Mouse (Mus musculus) midbrain, postnatal 0 days (tissue): ENCODE data around the gene Kiss1r. TPM values are rescaled to one million over a fixed set of nuclear protein-coding genes. Genes with fewer than 3 reads are reported as not detected.
A peak's percentile ranks its signal among the peaks of the same experiment; 100 is the strongest.

Experiments used
- ATAC-seq: fragments of 200-750 bp; cut with Nextera tagmentation; 2 replicates; pipeline ENCODE4 v1.8.0; 2017; ENCODE audit warnings: moderate number of reproducible peaks, mild to moderate bottlenecking, moderate TSS enrichment, moderate library complexity; ENCODE audit not compliant: low FRiP score
- DNase-seq: peaks from one replicate; pipeline ENCODE4 v3.0.0-alpha.2; 2015; ENCODE audit warnings: low spot score
- H3K27ac ChIP-seq: fragments of 300-500 bp; sonication (generic); 2 replicates; pipeline ENCODE4 v1.5.1; 2014; ENCODE audit warnings: low read depth, mild to moderate bottlenecking, low read length, mixed read lengths
- H3K27me3 ChIP-seq: fragments of 300-500 bp; sonication (generic); 2 replicates; pipeline ENCODE4 v1.6.1; 2014; ENCODE audit warnings: low read length, control low read depth, mixed read lengths; ENCODE audit not compliant: insufficient read depth
- H3K36me3 ChIP-seq: fragments of 300-500 bp; sonication (generic); 2 replicates; pipeline ENCODE4 v1.6.1; 2014; ENCODE audit warnings: low read length, control low read depth, mixed read lengths; ENCODE audit not compliant: insufficient read depth
- H3K4me1 ChIP-seq: fragments of 300-500 bp; sonication (generic); 2 replicates; pipeline ENCODE4 v1.6.1; 2014; ENCODE audit warnings: mild to moderate bottlenecking, control low read depth, antibody characterized with exemption, low read length, mixed read lengths; ENCODE audit not compliant: insufficient read depth
- H3K4me2 ChIP-seq: fragments of 300-500 bp; sonication (generic); 2 replicates; pipeline ENCODE4 v1.6.1; 2014; ENCODE audit warnings: low read depth, mild to moderate bottlenecking, low read length, mixed read lengths; ENCODE audit not compliant: poor library complexity, severe bottlenecking
- H3K4me3 ChIP-seq: fragments of 300-500 bp; sonication (generic); 2 replicates; pipeline ENCODE4 v1.5.1; 2014; ENCODE audit warnings: low read depth, mild to moderate bottlenecking, low read length, moderate library complexity
- H3K9ac ChIP-seq: fragments of 300-500 bp; sonication (generic); replicated peaks from 2 replicates; pipeline ENCODE4 v1.6.1; 2014; ENCODE audit warnings: mild to moderate bottlenecking, low read length, moderate library complexity, mixed read lengths; ENCODE audit not compliant: poor library complexity, severe bottlenecking
- H3K9me3 ChIP-seq: fragments of 300-500 bp; sonication (generic); 2 replicates; pipeline ENCODE4 v1.6.1; 2016; ENCODE audit warnings: low read length, control low read depth
- CTCF ChIP-seq: IDR thresholded peaks from 2 replicates; pipeline ENCODE4 v1.5.1; 2016; ENCODE audit warnings: antibody characterized with exemption, mild to moderate bottlenecking
- WGBS: fragments of 180-500 bp; shearing (Covaris S2); extraction: QIAGEN DNeasy Blood & Tissue Kit; methylation state at CpG from one replicate; pipeline ENCODE4 v1.1.7; 2014; 5-methylcytosine and 5-hydroxymethylcytosine counted together
- polyA plus RNA-seq: library from polyadenylated mRNA; unstranded; fragments of >200 nt; fragmentation: Nextera tagmentation; extraction: Ambion mirVana; gene quantifications from 2 replicates; pipeline ENCODE4 v1.2.1, GENCODE M21; 2015
- total RNA-seq: library from RNA; depleted of rRNA; stranded (reverse); fragments of >200 nt; gene quantifications from 2 replicates; pipeline ENCODE4 v1.2.3, GENCODE M21; 2014; rRNA removed

Kiss1r gene
- 6.1 and 9.6 TPM in 2 replicates for total RNA-seq
- polyA plus RNA-seq, result 4.4 and 5.5 TPM in 2 replicates

DNA sequence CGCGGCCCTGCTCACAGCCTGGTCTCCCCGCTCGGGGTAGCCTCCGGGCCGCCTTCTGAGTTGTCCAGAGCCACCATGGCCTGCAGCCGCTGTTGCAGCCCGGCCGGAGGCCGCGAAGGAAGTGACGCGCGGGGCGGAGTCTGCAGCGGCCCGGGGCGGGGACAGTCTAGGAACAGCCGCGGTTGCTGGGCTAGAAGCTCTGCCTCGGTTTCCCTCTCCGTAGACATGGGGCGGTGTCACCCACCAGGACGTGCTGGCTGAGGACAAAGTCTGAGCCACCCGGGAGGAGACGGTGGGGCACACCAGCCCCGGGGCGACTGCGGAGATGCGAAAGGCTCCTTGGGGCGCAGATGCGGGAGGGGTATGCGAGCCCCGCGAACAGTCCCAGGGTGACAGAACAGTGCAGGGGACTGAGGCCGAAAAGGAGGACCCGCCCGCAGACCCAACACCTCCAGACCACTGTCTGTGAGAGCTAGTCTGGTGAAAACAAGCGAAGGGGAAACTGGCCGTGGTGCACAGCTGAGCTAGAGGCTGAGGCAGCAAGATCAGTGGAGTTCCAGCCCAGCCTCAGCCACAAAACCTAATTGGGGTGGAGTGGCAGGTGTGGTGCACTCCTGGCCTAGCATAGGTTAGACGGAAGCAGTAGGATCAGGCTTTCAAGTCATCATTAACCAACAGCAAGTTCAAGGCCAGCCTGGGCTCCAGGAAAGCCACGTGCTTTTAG is at the start of gene Kiss1r:
Kiss1r (plus strand) TSS at position 164 of the 724 bp plus-strand sequence.
- Histone ChIP-seq H3K27me3 (peaks cover 33% of the 10 kb centered on the region), H3K4me3 (peak within 1 kb of the TSS; percentile 59), H3K4me2 (peak within 1 kb of the TSS; percentile 95), H3K4me1 (peaks cover 18% of the 10 kb centered on the region), H3K9me3 (no peaks in the 10 kb centered on the region), H3K27ac (peak within 1 kb of the TSS; percentile 70), H3K36me3 (peaks cover 6% of the 10 kb centered on the region; the same call in 1 of the 2 replicates), H3K9ac (peak within 1 kb of the TSS; percentile 86)
- WGBS, result 2% methylated on average over 42 of the region's 42 CpGs
- peak; percentile 70 for ATAC-seq
- no peak for TF ChIP-seq CTCF
- DNase-seq, result peak; percentile 80

DNA sequence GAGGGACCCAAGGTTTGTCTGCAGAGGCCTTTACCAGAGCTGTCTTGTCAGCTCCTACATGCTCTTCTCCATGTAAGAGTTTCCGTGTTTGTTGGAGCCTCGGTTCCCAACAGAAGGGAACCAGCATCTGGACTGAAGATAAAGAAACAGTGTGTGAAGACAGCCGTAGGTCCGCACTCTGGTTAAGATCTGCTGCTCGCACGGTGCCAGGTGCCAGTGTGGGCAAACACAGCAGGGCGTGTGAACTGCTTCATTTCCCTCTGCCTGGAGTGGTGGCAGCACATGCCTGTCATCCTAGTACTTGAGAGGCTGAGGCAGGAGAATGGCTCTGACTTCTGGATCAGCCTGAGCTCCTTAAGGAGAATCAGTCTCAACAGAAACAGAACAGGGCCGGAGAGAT is 44.9 kb upstream of the Kiss1r start:
- H3K27me3 ChIP-seq, result no peaks in the 10 kb centered on the region
- no peaks in the 10 kb centered on the region for H3K9me3 ChIP-seq
- peak overlapping the region; percentile 70; the same call in 1 of the 2 replicates for H3K4me3 ChIP-seq
- no peak for TF ChIP-seq CTCF
- peaks cover 9% of the 10 kb centered on the region; the same call in 1 of the 2 replicates for H3K4me1 ChIP-seq
- peak overlapping the region; percentile 92 for H3K4me2 ChIP-seq
- H3K36me3 ChIP-seq, result peaks cover 6% of the 10 kb centered on the region
- no peak for ATAC-seq
- no peak for DNase-seq
- WGBS, result 87% methylated on average over 8 of the region's 8 CpGs
- no peak overlapping the region for H3K9ac ChIP-seq
- no peak overlapping the region for H3K27ac ChIP-seq

DNA sequence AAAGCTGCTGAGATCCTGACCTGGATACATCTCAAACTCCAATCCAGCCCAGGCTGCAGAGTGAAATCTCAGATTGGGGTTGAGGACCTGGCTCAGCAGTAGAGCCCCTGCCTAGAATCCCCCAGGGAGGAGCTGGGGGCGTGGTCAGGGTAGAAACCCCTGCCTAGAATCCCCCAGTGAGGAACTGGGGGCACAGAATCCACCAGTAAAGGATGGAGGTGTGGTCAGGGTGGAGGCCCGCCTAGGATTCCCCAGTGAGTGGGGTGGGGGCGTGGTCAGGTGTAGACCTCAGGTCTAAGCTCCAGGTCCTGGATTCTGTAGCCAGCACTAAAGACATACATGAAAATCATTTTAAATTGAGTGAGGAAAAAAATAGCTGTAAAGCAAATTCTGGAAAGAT is 43.9 kb upstream of the Kiss1r start:
- ATAC-seq (no peak), DNase-seq (no peak)
- peak overlapping the region; percentile 92 for H3K4me2 ChIP-seq
- TF ChIP-seq CTCF, result no peak
- 42% methylated on average over 3 of the region's 3 CpGs for WGBS
- H3K27me3 ChIP-seq, result no peaks in the 10 kb centered on the region
- peak overlapping the region; percentile 99 for H3K27ac ChIP-seq
- peak overlapping the region; percentile 70 for H3K4me3 ChIP-seq
- no peaks in the 10 kb centered on the region for H3K9me3 ChIP-seq
- peak overlapping the region; percentile 98 for H3K9ac ChIP-seq
- H3K36me3 ChIP-seq, result no peaks in the 10 kb centered on the region
- H3K4me1 ChIP-seq, result peaks cover 9% of the 10 kb centered on the region; the same call in 1 of the 2 replicates

DNA sequence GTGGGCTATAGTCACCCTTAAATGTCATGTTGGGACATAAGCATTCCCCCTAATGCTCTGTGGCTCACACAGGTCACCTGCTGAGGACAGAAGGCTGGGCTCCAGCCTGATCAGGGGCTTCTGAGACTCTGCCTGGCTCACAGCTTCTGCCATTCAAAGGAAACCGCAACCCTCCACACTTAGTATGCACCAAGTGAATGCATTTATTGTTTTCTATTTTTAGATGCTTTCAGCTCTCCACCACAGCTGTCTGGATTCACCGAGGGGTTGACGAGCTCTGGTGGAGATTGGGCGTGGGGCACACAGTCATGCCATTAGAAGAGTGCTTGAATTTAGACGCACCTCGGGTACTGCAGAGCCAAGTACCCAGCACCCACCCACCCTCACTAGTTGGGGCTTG is 43.5 kb upstream of the Kiss1r start:
- no peaks in the 10 kb centered on the region for H3K9me3 ChIP-seq
- H3K27me3 ChIP-seq, result no peaks in the 10 kb centered on the region
- H3K36me3 ChIP-seq, result no peaks in the 10 kb centered on the region
- ATAC-seq (peak; percentile 29; the same call in 1 of the 2 replicates), DNase-seq (peak; percentile 41)
- peak overlapping the region; percentile 92 for H3K4me2 ChIP-seq
- H3K9ac ChIP-seq, result peak overlapping the region; percentile 98
- H3K4me3 ChIP-seq, result peak overlapping the region; percentile 70
- no peak for TF ChIP-seq CTCF
- H3K4me1 ChIP-seq, result peaks cover 9% of the 10 kb centered on the region; the same call in 1 of the 2 replicates
- WGBS, result 6% methylated on average over 6 of the region's 6 CpGs
- peak overlapping the region; percentile 99 for H3K27ac ChIP-seq

DNA sequence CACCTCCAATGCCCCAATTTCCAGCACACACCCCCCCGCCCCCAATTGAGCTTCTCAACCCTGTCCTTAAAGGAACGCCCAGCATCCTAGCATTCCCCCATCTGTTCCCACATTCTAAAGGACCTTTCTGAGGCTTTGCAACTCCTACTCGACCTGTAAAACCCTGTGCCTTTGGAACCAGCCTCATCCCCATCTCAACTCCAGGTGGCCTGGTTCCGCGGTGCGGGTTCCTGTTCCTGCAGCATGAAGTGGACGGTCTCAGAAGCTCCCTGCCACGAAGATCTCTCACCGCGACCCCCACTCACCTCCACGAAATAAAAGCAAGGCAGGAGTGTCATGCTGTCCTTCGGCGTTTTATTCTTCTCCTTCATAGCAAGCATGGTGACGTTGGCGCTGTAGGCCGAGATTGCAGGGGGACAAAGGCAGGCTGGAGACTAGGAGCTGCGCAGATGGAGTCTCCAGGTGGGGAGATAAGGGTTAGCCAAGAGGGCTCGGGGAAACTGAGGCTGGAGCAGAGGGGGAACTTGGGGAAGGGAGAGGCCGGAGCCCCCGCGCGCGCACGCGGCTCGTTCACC is 43.0 kb upstream of the Kiss1r start:
- peak overlapping the region; percentile 99 for H3K27ac ChIP-seq
- DNase-seq, result no peak
- H3K4me1 ChIP-seq, result peaks cover 9% of the 10 kb centered on the region; the same call in 1 of the 2 replicates
- no peaks in the 10 kb centered on the region for H3K27me3 ChIP-seq
- no peak for TF ChIP-seq CTCF
- H3K9ac ChIP-seq, result peak overlapping the region; percentile 98
- H3K4me2 ChIP-seq, result peak overlapping the region; percentile 92
- H3K4me3 ChIP-seq, result peak overlapping the region; percentile 70
- H3K9me3 ChIP-seq, result no peaks in the 10 kb centered on the region
- ATAC-seq, result peak; percentile 4
- WGBS, result under 1% methylated on average over 26 of the region's 26 CpGs
- H3K36me3 ChIP-seq, result no peaks in the 10 kb centered on the region
